In genomic region chr4:148395198-148395597, GRCm38 (mm10) we compare ENCODE assay signal across 13 mouse cellular contexts.
"Had no signal": no experiment of that assay in that cellular context is flagged by ENCODE, and none has a peak within 500 bp of the region (broad histone marks: within the 10 kb centered on the region; RNA-seq: fewer than 3 reads in every experiment).

No protein-coding gene starts in this region.

- H3K9me3 ChIP-seq: limb, embryonic 15.5 days; liver, embryonic 12.5 days; midbrain, embryonic 15.5 days had no signal

- H3K27ac ChIP-seq: layer of hippocampus, adult 2 months; limb, embryonic 15.5 days; liver, embryonic 12.5 days; midbrain, embryonic 15.5 days had no signal

- H3K9ac ChIP-seq: limb, embryonic 15.5 days; liver, embryonic 12.5 days; lung, embryonic 14.5 days; midbrain, embryonic 15.5 days had no signal

- DNase-seq: kidney, postnatal 10 days; kidney, postnatal 4 days; lung, embryonic 14.5 days; lung, postnatal 10 days; lung, postnatal 4 days; retina, postnatal 1 day; right cerebral cortex, postnatal 4 days; thymus, postnatal 36 days had no signal

- H3K4me3 ChIP-seq: layer of hippocampus, adult 2 months; limb, embryonic 15.5 days; liver, embryonic 12.5 days; midbrain, embryonic 15.5 days had no signal

- H3K36me3 ChIP-seq: limb, embryonic 15.5 days; liver, embryonic 12.5 days; midbrain, embryonic 15.5 days had no signal

- H3K4me1 ChIP-seq: limb, embryonic 15.5 days; liver, embryonic 12.5 days had no signal

- ATAC-seq: liver, embryonic 12.5 days; midbrain, embryonic 15.5 days had no signal

- H3K4me2 ChIP-seq: limb, embryonic 15.5 days; liver, embryonic 12.5 days; lung, embryonic 14.5 days; midbrain, embryonic 11.5 days; midbrain, embryonic 15.5 days had no signal

- H3K27me3 ChIP-seq: limb, embryonic 15.5 days; midbrain, embryonic 15.5 days had no signal
